Mouse (Mus musculus): ENCODE data around the gene Acot4. TPM values are rescaled to one million over a fixed set of nuclear protein-coding genes. Genes with fewer than 3 reads are reported as not detected.
A peak's percentile ranks its signal among the peaks of the same experiment; 100 is the strongest.
"Not testable (repeated sequence)": the region's sequence is repeated elsewhere in the genome, so short reads cannot be mapped to it uniquely, and the experiment has no call there.

Gene Acot4
- polyA plus RNA-seq, 1 experiment from 2014 or later, result 0.22 TPM

GRCm38 (mm10) chr12:84023052-84023745 is 15.0 kb upstream of the Acot4 start:
- Histone ChIP-seq H3K36me3 (ENCODE audit: control insufficient read depth, insufficient read depth, low read length) (no peaks in the 10 kb centered on the region), H3K9ac (ENCODE audit: low read length) (no peak overlapping the region), H3K27ac (ENCODE audit: low read depth, low read length) (no peak overlapping the region), H3K4me2 (no peak overlapping the region), H3K4me3 (ENCODE audit: low read depth, low read length) (no peak overlapping the region), H3K9me3 (ENCODE audit: control insufficient read depth, low read length) (no peaks in the 10 kb centered on the region), H3K4me1 (ENCODE audit: control insufficient read depth, insufficient read depth, low read length) (no peaks in the 10 kb centered on the region), H3K27me3 (ENCODE audit: control insufficient read depth, insufficient read depth, low read length) (no peaks in the 10 kb centered on the region)
- no peak for DNase-seq (ENCODE audit: low spot score, missing footprints)
- WGBS, result 86% methylated on average over 9 of the region's 9 CpGs
- ATAC-seq (ENCODE audit: low FRiP score), result no peak

- no peak overlapping the region for H3K27ac ChIP-seq (ENCODE audit: low read depth, low read length)
- DNase-seq (ENCODE audit: low spot score, missing footprints), result no peak
- no peak for ATAC-seq (ENCODE audit: low FRiP score)
- no peaks in the 10 kb centered on the region for H3K27me3 ChIP-seq (ENCODE audit: control insufficient read depth, insufficient read depth, low read length)
- no peaks in the 10 kb centered on the region for H3K4me1 ChIP-seq (ENCODE audit: control insufficient read depth, insufficient read depth, low read length)
- no peak overlapping the region for H3K4me3 ChIP-seq (ENCODE audit: low read depth, low read length)
- no peak overlapping the region for H3K9ac ChIP-seq (ENCODE audit: low read length)
- WGBS, result 74% methylated on average over 7 of the region's 7 CpGs
- H3K36me3 ChIP-seq (ENCODE audit: control insufficient read depth, insufficient read depth, low read length), result no peaks in the 10 kb centered on the region
- no peaks in the 10 kb centered on the region for H3K9me3 ChIP-seq (ENCODE audit: control insufficient read depth, low read length)
- no peak overlapping the region for H3K4me2 ChIP-seq
Measured at GRCm38 (mm10) chr12:84025888-84026287, 12.3 kb upstream of the Acot4 start.

GRCm38 (mm10) chr12:84028328-84028727 is 9.9 kb upstream of the Acot4 start:
- WGBS, result 53% methylated on average over 3 of the region's 3 CpGs
- not testable (repeated sequence) for DNase-seq (ENCODE audit: low spot score, missing footprints); H3K4me3 ChIP-seq (ENCODE audit: low read depth, low read length); H3K36me3 ChIP-seq (ENCODE audit: control insufficient read depth, insufficient read depth, low read length); H3K27me3 ChIP-seq (ENCODE audit: control insufficient read depth, insufficient read depth, low read length); H3K4me2 ChIP-seq; H3K9me3 ChIP-seq (ENCODE audit: control insufficient read depth, low read length); H3K27ac ChIP-seq (ENCODE audit: low read depth, low read length); ATAC-seq (ENCODE audit: low FRiP score); H3K9ac ChIP-seq (ENCODE audit: low read length); H3K4me1 ChIP-seq (ENCODE audit: control insufficient read depth, insufficient read depth, low read length)

- not testable (repeated sequence) for ATAC-seq (ENCODE audit: low FRiP score); H3K4me1 ChIP-seq (ENCODE audit: control insufficient read depth, insufficient read depth, low read length); H3K27ac ChIP-seq (ENCODE audit: low read depth, low read length); H3K27me3 ChIP-seq (ENCODE audit: control insufficient read depth, insufficient read depth, low read length); H3K9ac ChIP-seq (ENCODE audit: low read length); H3K4me2 ChIP-seq; H3K9me3 ChIP-seq (ENCODE audit: control insufficient read depth, low read length); DNase-seq (ENCODE audit: low spot score, missing footprints); H3K4me3 ChIP-seq (ENCODE audit: low read depth, low read length); H3K36me3 ChIP-seq (ENCODE audit: control insufficient read depth, insufficient read depth, low read length)
- WGBS, result 83% methylated on average over 1 of the region's 1 CpGs
Measured at GRCm38 (mm10) chr12:84029043-84029442, 9.1 kb upstream of the Acot4 start.

GRCm38 (mm10) chr12:84030659-84031332 is 7.4 kb upstream of the Acot4 start:
- WGBS, result 66% methylated on average over 4 of the region's 4 CpGs
- Histone ChIP-seq H3K4me3 (ENCODE audit: low read depth, low read length) (no peak overlapping the region), H3K9me3 (ENCODE audit: control insufficient read depth, low read length) (no peaks in the 10 kb centered on the region), H3K27me3 (ENCODE audit: control insufficient read depth, insufficient read depth, low read length) (no peaks in the 10 kb centered on the region), H3K4me2 (no peak overlapping the region), H3K36me3 (ENCODE audit: control insufficient read depth, insufficient read depth, low read length) (no peaks in the 10 kb centered on the region), H3K9ac (ENCODE audit: low read length) (no peak overlapping the region), H3K27ac (ENCODE audit: low read depth, low read length) (no peak overlapping the region), H3K4me1 (ENCODE audit: control insufficient read depth, insufficient read depth, low read length) (no peaks in the 10 kb centered on the region)
- ATAC-seq (ENCODE audit: low FRiP score) (0 out of 2 replicates have a peak, but pooled peaks have one; percentile 57), DNase-seq (ENCODE audit: low spot score, missing footprints) (peak; percentile 97)

- Histone ChIP-seq H3K36me3 (ENCODE audit: control insufficient read depth, insufficient read depth, low read length) (no peaks in the 10 kb centered on the region), H3K4me3 (ENCODE audit: low read depth, low read length) (no peak overlapping the region), H3K27ac (ENCODE audit: low read depth, low read length) (no peak overlapping the region), H3K27me3 (ENCODE audit: control insufficient read depth, insufficient read depth, low read length) (no peaks in the 10 kb centered on the region), H3K9ac (ENCODE audit: low read length) (no peak overlapping the region), H3K4me2 (no peak overlapping the region), H3K9me3 (ENCODE audit: control insufficient read depth, low read length) (no peaks in the 10 kb centered on the region), H3K4me1 (ENCODE audit: control insufficient read depth, insufficient read depth, low read length) (no peaks in the 10 kb centered on the region)
- no peak for DNase-seq (ENCODE audit: low spot score, missing footprints)
- 92% methylated on average over 4 of the region's 4 CpGs for WGBS
- ATAC-seq (ENCODE audit: low FRiP score), result no peak
Measured at GRCm38 (mm10) chr12:84032854-84033253, 5.3 kb upstream of the Acot4 start.

- H3K4me3 ChIP-seq (ENCODE audit: low read depth, low read length); H3K27me3 ChIP-seq (ENCODE audit: control insufficient read depth, insufficient read depth, low read length); H3K9me3 ChIP-seq (ENCODE audit: control insufficient read depth, low read length); H3K4me2 ChIP-seq; DNase-seq (ENCODE audit: low spot score, missing footprints); ATAC-seq (ENCODE audit: low FRiP score); H3K27ac ChIP-seq (ENCODE audit: low read depth, low read length); H3K36me3 ChIP-seq (ENCODE audit: control insufficient read depth, insufficient read depth, low read length); H3K4me1 ChIP-seq (ENCODE audit: control insufficient read depth, insufficient read depth, low read length); H3K9ac ChIP-seq (ENCODE audit: low read length): not testable (repeated sequence)
- 78% methylated on average over 2 of the region's 2 CpGs for WGBS
Measured at GRCm38 (mm10) chr12:84033302-84033701, 4.9 kb upstream of the Acot4 start.

GRCm38 (mm10) chr12:84034108-84034507 is 4.1 kb upstream of the Acot4 start:
- Histone ChIP-seq H3K4me1 (ENCODE audit: control insufficient read depth, insufficient read depth, low read length) (no peaks in the 10 kb centered on the region), H3K4me2 (no peak overlapping the region), H3K9me3 (ENCODE audit: control insufficient read depth, low read length) (no peaks in the 10 kb centered on the region), H3K4me3 (ENCODE audit: low read depth, low read length) (no peak overlapping the region), H3K36me3 (ENCODE audit: control insufficient read depth, insufficient read depth, low read length) (no peaks in the 10 kb centered on the region), H3K27ac (ENCODE audit: low read depth, low read length) (no peak overlapping the region), H3K9ac (ENCODE audit: low read length) (no peak overlapping the region), H3K27me3 (ENCODE audit: control insufficient read depth, insufficient read depth, low read length) (no peaks in the 10 kb centered on the region)
- WGBS, result 86% methylated on average over 4 of the region's 4 CpGs
- DNase-seq (ENCODE audit: low spot score, missing footprints) (no peak), ATAC-seq (ENCODE audit: low FRiP score) (no peak)

GRCm38 (mm10) chr12:84038691-84039111 is 522 bp downstream of the Acot4 start, which contains the start of gene Gm49366:
Gene Gm49366, plus strand, starts transcription at chr12:84038935.
- peak within 1 kb of the TSS; percentile 51 for H3K4me2 ChIP-seq
- not testable (repeated sequence) for ATAC-seq (ENCODE audit: low FRiP score); H3K27ac ChIP-seq (ENCODE audit: low read depth, low read length)

More at GRCm38 (mm10) chr12:84038691-84039111, 522 bp downstream of the Acot4 start, which contains the start of gene Gm49366:
- DNase-seq (ENCODE audit: low spot score, missing footprints), result peak; percentile 87
- not testable (repeated sequence) for H3K27me3 ChIP-seq (ENCODE audit: control insufficient read depth, insufficient read depth, low read length); H3K4me1 ChIP-seq (ENCODE audit: control insufficient read depth, insufficient read depth, low read length); H3K36me3 ChIP-seq (ENCODE audit: control insufficient read depth, insufficient read depth, low read length); H3K9me3 ChIP-seq (ENCODE audit: control insufficient read depth, low read length)
- H3K4me3 ChIP-seq (ENCODE audit: low read depth, low read length), result peak within 1 kb of the TSS; percentile 35
- 2% methylated on average over 34 of the region's 39 CpGs for WGBS
- peak within 1 kb of the TSS; percentile 45 for H3K9ac ChIP-seq (ENCODE audit: low read length)

Data from midbrain, embryonic 11.5 days (tissue).